Mouse (Mus musculus) bone marrow, adult 2 months (tissue): Measurements from ENCODE around the gene Brinp1.

Experiments
- CTCF ChIP-seq: fragments of 200-500 bp; IDR thresholded peaks from 2 replicates; pipeline ENCODE4 v1.5.1; 2011; ENCODE audit warnings: low read length, control low read depth; ENCODE audit not compliant: control insufficient read depth, insufficient read depth
- POLR2A ChIP-seq: fragments of 200-500 bp; IDR thresholded peaks from 2 replicates; pipeline ENCODE4 v1.6.1; 2011; ENCODE audit warnings: low read depth, mild to moderate bottlenecking, control low read depth, low read length, borderline replicate concordance; ENCODE audit not compliant: control insufficient read depth

- no peak for TF ChIP-seq CTCF
- no peak for TF ChIP-seq POLR2A
These were observed 24.2 kb downstream of the Brinp1 start for GRCm38 (mm10) chr4:68930022-68930421.
